Mouse (Mus musculus): ENCODE data around the gene Nrros.

The Nrros gene

GRCm38 (mm10) chr16:32114968-32115695, 50.3 kb downstream of the Nrros start:
- DNase-seq (ENCODE audit: low read depth, low spot score): peak; percentile 90

DNA sequence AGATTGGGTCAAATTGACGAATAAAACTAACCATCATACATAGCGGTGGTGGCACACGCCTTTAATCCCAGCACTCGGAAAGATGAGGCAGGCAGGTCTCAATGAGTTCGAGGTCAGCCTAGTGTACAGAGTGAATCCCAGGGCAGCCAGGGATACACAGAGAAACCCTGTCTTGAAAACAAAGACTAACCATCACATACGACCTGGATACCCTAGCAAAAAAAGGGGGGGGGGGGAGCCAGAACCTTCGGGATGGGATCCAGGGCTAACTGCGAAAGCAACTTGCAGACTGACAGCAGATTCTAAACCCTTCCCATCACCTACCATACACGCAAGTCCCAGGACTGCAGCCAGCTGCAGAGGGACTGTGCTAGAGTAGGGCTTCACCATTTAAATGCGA, 51.0 kb downstream of the Nrros start:
- no peak for DNase-seq (ENCODE audit: low read depth, low spot score)

DNA sequence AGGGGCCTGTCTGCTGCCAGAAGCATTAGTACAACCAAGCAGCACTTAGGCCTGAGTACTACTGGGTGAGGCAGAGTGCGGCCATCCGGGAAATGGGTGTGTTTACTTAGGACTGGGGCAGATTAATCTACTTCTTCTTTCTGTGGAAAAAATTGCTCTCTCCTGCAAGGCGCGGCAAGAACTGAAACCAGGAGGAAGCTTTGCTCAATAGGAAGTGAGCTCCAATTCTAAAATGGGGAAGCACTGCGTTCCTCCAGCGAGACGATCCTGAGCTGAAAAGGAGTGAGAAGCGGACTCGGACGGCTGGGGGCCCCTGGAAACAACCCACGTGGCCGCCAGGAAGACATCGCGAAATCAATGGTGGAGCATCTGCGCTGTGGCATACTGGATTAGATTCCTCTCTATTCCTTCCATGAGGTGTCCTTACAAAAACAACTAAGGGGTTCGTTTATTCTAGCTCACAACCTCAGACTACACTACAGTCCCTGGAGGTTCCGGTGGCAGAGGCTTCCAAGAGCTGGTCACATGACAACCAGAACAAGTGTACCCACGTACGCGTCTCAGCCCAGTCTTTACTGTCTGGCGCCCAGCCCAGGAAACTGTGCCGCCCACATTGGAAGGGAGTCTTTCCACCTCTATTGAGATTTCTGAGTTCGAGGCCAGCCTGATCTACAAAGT, 51.7 kb downstream of the Nrros start:
- peak; percentile 87 for DNase-seq (ENCODE audit: low read depth, low spot score)

DNA sequence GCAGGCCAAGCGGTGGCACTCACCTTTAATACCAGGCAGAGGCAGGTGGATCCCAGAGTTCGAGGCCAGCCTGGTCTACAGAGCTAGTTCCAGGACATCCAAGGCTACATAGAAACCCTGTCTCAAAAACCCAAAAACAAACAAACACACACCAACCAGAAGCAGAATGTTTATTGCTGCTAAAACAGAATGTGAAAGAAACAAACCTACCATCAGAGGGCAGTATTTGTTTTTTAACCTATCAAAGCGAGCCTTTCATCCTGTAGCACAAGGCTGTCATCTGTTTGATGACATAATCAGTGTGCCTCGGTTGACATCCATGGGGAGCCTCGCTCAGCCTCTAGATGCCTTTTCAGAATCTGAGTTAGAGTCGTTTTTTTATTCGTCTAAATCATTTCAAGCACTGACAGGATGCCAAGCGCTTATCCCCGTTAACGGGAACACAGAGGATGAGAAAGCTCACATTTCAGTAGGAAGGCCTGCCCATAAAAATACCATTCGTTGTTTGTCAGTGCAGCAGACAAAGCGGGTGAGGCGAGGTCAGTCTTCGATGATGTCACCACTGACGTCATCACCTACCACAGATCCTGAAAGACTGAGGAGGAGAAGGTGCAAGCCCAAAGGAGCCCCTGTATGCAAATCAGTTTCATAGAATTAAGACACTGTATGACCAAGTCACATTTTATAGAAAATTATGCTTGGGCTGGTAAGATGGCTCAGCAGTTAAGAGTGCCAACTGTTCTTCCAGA, 54.3 kb downstream of the Nrros start:
- peak; percentile 71 for DNase-seq (ENCODE audit: low read depth, low spot score)

DNA sequence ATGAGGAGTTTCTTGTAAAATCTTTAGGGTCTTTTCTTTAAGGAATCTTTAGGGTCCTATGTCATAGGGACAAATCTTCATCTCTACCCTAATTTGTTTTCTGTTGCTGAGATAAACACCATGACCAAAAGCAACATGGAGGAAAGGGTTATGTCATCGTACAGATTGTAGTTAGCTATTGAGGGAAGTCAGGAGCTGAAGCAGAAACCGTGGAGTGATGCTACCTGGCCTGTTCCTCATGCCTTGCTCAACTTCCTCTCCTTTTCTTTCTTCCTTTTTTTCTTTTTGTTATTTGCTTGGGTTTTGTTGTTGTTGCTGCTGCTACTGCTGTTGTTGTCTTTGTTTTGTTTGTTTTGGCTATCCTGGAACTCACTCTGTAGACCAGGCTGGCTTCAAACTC, 56.8 kb downstream of the Nrros start:
- DNase-seq (ENCODE audit: low read depth, low spot score): no peak

DNA sequence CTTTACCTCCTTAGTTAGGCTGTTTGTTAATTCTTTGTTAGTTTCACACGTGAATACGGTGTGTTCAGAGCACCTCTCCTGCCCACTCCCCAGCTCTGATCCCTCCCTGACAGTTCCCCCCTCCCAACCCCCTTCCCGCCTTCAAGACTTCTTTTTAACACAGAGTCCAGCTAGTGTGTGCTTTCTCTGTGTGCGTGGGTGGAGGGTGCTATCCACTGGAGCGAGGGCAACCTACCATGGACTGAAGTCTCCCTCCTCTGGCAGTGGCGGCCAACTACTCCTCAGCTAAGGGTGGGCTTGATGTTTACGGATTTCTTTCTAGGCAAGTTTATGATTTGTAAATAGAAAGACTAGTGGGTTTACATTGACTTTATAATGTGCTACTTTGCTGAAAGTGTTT, 57.2 kb downstream of the Nrros start:
- DNase-seq (ENCODE audit: low read depth, low spot score): peak; percentile 76

DNA sequence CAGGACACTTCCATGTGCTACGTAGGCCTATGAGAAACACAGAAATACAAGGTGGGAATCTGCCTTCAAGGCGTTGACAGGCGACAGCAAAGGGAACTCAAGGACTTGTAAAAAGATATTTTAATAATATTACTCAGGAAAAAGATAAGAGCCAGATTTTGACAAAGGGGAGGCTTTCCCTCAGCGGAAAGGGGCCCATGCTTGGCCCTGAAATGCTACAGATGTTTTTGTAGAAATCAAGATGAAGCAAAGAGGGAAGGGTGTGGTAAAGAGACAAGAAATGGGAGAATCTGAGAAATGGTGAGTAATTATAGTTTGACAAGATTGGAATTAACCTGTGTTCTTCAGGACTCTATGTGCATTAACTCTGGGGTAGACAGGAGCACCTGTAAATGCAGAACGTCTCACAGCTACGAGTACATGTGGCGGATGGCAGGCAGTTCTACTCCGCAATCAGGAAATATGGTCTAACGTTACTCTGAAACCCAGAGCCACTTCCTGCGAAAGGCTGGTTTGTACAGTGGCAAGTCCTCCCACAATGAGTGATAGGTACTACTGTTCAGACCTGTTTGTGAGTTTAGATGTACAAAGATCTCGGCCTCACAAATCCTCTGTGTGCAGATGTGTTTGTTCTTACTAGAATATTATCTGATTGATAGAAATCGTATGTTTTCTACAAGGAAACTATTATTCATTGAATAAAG, 57.9 kb downstream of the Nrros start:
- peak; percentile 82 for DNase-seq (ENCODE audit: low read depth, low spot score)

DNA sequence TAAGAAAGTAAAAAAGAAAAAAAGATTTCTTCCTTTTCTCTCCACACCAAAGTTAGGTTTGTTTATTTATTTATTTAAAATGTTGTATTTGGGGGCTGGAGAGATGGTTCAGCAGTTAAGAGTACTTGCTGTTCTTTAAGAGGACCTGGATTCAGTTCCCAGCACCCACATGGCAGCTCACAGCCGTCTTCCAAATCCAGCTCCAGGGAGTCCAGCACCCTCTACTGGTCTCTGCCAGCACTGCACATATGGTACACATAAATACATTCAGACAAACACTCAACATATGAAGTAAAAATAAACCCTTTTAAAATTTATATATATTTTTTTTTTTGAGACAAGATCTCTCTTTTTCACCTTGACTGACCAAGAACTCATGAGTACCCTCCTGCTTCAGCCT, 59.7 kb downstream of the Nrros start:
- peak; percentile 62 for DNase-seq (ENCODE audit: low read depth, low spot score)

DNA sequence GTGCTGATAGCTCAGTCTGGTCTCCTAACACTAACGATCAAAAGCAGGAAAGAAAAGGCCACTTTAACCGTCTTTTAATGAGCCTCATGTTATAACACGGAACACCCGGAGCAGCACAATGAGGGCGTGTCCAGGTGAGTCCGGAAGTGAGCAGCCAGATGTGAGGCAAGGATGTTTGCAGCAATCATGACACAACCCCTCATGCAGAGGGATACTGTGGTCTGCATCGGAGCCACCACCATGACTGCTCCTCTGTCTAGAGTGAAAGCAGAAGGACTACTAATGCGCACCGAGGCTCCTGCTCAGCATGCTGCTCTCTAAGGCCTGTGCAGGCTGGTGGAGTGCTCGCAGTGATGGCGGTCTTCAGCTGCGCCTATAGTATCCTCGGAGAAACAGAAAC, 63.1 kb downstream of the Nrros start:
- peak; percentile 27 for DNase-seq (ENCODE audit: low read depth, low spot score)

- peak; percentile 88 for DNase-seq (ENCODE audit: low read depth, low spot score)
Measured at GRCm38 (mm10) chr16:32099638-32100150, 65.7 kb downstream of the Nrros start, which contains the start of the genes Pigx and Cep19. Gene Pigx (minus strand): TSS chr16:32099740. Gene Cep19 (plus strand): TSS chr16:32099800.

GRCm38 (mm10) chr16:32098897-32099637, 66.3 kb downstream of the Nrros start:
- DNase-seq (ENCODE audit: low read depth, low spot score): peak; percentile 36

- peak; percentile 60 for DNase-seq (ENCODE audit: low read depth, low spot score)
Measured at GRCm38 (mm10) chr16:32097757-32098156, 67.6 kb downstream of the Nrros start.
